Mouse (Mus musculus) cerebral cortex, adult 2 months (tissue): ENCODE measurements around the gene Slbp.

Experiments used
- WGBS: fragments of 180-500 bp; shearing (Covaris S2); methylation state at CpG from one replicate; pipeline ENCODE4 v1.1.7; 2018; 5-methylcytosine and 5-hydroxymethylcytosine counted together

The Slbp gene

DNA sequence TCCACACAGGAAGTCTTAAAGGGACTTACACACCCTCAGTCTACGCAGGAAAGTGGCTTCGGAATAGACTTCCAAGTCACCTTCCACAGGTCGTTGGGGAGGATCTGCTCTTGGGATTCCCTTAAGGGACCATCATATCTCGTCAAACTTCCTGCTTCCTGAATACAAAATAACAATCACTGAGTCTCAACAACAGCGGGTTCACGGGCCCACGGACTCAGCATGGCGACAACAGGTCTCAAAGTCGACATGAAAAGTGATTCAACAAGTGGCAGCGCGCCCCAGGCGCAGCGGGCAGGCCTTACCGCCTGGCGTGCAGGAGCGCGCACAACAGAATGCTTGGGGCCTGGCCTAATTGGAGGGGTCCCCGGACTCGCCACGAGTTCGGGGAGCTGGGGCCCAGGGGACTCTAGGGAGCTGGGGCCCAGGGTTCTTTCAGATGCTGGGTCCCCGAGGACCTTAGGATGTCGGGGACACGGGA, 23.5 kb downstream of the Slbp start:
- WGBS, result under 1% methylated on average over 24 of the region's 24 CpGs

DNA sequence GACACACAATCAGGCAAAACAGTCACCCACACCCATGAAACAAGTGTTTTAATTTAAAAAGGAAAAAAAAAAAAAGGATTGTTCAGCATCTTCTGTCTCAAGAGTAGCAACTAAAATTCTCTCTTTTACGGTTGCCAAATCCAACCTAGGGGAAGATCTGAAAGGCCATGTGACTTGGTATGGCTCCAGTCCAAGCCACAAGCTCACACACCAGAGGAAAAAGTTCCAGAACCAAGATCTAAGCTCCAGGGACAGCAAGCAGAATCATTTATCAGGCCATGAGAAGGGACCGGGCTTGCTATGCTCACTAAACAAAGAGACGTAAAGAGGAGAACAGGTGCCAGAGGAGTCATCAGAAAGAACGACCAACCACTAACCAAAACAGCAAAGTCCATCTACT, 24.4 kb downstream of the Slbp start:
- WGBS, result 36% methylated on average over 4 of the region's 4 CpGs

DNA sequence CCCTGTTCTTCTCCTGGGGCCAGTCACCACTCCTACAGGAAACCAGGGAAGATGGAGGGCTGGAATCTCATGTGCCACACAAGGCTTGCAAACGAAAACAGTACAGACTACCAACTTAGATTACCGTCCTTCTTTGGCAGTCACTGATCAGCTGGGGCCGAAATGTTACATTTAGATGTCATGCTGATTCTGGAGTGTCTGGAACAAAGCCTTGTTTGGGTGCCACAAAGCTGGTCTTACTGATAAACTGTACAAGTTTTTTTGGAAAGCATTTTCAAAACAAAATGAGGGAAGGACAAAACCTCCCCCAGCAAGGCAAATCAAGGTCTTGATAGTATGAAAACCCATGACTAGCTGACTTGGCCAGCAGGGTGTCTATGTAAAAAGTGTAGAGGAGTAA, 28.6 kb downstream of the Slbp start:
- 70% methylated on average over 3 of the region's 3 CpGs for WGBS

DNA sequence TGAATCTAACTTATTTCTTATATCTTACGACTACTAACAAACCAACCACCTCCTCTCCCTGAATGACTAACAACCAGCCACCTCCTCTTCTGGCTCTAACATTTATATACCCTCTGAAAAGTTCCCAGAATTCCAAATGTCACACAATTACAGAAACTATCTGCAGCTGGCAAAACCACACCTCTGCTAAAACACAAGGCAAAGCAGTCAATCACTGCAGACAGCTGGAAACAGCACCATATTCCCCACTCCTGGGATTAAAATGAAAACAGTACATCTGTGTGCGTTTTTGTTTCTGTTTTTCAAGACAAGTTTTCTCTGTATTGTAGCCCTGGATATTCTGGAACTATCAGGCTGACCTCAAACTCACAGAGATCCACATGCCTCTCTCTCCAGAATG, 29.7 kb downstream of the Slbp start:
- WGBS, result 52% methylated on average over 2 of the region's 2 CpGs

DNA sequence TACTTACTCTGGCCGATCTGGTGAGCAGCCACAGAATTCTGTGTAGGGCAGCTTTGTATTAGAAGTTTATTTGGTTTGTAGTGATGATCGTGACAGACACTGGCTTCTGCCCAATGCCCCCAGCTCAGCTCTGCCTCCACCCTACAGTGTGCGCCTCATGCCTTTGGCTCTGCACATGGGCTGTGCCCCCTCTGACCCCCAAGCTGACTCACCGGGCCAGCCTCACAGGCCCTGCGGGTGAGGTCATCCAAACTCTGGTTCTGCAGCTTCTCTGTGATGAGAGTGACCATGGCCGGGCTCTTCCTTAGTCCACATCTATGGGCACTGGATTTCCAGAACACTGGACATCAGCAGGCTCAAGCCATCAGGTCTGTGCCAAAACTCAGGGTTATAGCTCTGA, 38.0 kb downstream of the Slbp start:
- WGBS, result 82% methylated on average over 6 of the region's 6 CpGs

DNA sequence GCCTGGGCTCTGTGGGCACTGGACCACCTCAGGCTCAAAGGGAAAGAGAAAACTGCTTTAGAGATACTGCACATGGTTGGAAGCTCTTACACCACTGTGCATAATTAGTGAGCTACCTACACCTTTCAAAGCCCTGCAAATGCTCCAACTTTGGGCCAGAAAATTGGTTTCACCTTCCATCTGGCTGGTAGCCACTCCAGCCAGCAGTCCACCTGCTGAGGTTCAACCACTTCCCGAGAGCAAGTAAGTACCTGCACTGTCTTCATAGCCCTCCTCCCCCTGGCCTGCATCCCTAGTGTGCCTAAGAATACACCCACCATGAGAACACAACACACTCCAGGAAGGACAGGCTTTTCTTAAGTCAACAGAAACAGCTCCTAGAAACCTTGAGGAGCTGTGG, 40.6 kb downstream of the Slbp start:
- 94% methylated on average over 1 of the region's 1 CpGs for WGBS

DNA sequence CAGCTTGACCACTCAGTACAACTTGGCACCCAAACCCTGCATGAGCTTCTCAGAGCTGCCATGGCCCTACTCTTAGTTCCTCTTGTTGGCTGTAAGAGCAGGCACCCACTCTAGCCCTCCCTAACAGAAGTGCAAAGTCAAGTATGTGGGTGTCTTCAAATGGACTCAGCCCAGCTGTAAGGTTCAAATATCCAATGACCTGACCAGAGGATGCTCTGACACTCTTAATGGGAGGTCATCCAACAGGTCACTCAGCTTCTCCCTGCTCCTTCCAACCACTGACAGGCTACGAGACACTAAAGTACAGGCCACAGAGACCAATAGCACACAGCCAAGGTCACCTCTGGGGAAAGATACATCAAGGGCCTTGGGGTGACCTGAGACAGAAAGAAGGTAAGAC, 43.1 kb downstream of the Slbp start:
- 95% methylated on average over 1 of the region's 1 CpGs for WGBS

DNA sequence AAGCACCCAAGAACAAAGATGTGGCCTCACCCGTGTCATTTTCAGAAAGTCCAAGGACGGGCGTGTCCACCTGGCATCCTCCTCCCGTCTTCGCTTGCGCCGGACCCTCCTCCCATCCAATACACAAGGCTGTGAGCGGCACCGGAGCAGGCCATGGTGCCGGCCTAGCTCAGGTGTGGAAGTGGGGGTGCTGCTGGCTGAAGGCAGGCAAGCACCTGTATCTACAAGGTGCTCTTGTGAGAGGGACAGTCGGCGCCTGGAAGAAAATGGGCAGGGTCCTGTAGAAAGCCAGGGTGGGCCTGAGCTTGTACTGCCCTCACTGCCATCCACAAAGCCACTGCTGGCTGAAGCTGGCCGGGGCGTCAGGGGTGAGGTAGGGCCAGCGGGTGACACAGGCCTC, 44.9 kb downstream of the Slbp start:
- WGBS, result 95% methylated on average over 15 of the region's 15 CpGs

DNA sequence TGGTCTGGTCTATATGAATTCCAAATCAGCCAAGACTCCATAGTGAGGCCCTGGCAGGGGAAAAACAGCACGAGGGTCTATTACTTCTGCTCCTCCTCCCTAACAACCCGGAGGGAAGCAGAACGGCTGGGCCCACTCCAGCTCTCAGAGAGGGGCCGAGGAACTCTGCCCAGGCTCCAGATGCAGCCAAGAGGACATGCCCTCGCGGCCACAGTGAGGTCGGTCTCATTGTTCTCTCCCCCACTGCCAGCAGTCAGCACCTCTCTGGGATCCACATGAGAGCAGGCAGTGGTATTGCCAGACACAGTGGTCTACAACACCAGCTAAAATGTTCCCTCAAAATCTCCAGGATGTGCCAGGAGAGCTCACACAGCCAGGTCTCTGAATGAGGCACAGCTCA, 45.7 kb downstream of the Slbp start:
- 66% methylated on average over 7 of the region's 7 CpGs for WGBS

DNA sequence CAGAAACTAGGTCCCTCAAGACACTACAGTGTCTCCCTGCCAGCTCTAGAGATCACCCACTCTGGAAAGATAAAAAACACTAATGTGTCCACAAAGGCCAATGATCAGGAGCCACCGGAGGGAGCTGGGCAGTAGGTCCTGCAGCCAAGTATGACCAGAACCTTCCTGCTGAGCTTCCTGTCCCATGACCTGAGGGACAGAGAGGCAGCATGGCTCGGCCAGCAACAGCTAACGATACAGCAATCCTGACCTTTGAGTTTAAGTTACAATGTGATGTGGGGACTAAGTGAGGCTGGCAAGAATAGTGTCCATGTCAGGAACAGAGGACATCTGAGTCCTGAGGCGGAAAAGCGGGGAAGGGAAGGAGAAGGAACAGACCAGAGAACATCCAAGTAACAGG, 47.1 kb downstream of the Slbp start:
- 74% methylated on average over 5 of the region's 5 CpGs for WGBS

DNA sequence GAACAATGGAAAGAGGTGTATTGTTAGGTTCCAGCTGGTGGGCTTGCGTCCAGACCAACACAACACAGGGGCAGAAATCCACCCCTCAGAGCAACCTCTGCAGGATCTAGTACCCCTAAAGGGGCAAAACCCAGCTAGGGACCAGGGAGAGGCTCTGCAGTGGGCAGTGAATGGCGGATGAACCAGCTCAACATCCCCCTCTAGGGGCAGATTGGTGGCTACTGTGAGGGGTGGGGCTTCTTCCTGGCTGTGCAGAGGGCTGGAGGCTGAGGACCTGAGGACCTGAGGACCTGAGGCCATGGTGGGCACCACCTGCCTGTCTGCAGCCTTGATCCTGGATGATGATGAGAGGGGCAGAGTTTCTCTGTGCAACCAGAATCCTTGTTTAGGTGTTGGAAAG, 58.8 kb downstream of the Slbp start:
- 63% methylated on average over 2 of the region's 2 CpGs for WGBS

DNA sequence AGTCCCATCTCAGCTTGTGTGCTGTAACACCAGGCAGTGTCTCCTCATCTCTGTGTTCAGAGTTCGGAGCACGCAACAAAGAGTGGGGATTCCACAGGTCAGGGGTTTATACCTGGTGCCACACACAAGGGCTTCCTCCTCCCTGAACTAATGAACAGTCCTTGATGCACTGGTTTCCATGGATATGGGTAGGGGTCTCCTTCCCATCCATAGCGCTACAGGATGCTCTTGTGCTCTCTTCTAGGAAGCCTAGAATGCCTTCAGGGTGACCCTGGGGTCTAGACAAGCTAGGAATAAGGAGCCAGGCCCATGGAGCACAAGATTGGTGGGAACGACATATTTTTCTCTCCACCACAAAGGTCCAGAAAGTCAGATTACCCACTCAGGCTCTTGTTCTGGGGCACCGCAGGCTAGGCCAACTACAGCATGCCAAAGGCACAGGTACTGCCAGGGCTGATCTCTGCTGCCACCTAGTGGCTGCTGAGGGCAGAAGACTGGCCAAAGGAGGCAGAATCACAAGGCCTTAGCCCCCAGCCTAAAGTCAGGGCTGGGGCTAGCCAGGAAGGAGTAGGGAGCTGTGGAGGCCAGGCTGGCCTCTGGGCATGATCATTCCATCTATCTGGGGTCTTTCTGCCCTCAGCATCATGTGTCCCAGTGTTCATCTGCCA, 63.0 kb downstream of the Slbp start:
- WGBS, result 65% methylated on average over 5 of the region's 5 CpGs

DNA sequence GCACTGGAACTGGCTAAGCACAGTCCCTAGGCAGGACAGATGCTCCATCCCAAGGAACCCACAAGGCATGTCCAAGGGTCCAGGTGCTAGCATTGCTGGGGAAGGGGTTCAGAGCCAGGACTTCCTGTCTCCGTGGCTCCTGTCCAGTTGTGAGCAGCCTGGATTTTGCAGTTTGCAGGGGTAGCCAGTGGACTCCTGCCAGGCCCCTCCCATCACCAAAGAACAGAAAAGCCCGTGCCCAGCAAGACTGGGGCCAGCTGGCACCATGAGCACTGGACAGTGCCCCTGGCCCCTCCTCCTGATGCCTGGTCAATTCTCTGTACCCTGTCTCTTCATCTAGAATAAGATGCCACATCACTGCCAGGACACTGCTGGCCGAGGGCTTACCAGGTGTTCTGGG, 64.3 kb downstream of the Slbp start:
- WGBS, result 61% methylated on average over 3 of the region's 3 CpGs

DNA sequence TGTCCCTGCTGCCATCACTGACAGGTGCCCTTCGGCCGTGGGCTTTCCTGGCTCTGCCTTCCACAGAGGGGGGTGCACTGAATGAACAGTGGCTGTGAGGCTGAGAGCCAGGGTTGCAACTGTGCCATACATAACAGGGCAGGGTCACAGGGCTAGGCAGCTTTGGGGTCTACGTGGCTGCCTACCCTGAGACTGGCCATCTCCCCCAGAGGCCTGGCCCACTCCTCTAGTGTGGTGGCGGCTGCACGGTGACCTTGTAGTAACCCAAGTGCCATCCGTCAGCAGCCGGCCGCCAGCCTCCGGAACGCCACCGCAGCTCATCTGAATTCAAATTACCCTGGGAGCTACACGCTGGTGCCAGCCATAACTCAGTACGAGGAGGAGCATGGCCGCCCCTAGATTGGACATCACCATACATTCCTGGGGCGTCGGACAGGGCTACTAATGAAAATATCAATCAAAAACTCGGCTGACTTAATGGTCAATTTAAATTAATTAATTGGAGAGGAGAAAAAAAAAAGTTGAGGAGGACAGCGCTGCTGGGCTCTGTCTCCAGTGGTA, 64.8 kb downstream of the Slbp start:
- 68% methylated on average over 18 of the region's 18 CpGs for WGBS
